Mouse (Mus musculus) retina, postnatal 7 days (tissue): ENCODE results near the gene Caap1.
A peak's percentile ranks its signal among the peaks of the same experiment; 100 is the strongest.

Source experiments
- DNase-seq: peaks from one replicate; pipeline ENCODE4 v3.0.0-alpha.2; 2012; ENCODE audit warnings: low read depth, low spot score

Caap1 gene

DNA sequence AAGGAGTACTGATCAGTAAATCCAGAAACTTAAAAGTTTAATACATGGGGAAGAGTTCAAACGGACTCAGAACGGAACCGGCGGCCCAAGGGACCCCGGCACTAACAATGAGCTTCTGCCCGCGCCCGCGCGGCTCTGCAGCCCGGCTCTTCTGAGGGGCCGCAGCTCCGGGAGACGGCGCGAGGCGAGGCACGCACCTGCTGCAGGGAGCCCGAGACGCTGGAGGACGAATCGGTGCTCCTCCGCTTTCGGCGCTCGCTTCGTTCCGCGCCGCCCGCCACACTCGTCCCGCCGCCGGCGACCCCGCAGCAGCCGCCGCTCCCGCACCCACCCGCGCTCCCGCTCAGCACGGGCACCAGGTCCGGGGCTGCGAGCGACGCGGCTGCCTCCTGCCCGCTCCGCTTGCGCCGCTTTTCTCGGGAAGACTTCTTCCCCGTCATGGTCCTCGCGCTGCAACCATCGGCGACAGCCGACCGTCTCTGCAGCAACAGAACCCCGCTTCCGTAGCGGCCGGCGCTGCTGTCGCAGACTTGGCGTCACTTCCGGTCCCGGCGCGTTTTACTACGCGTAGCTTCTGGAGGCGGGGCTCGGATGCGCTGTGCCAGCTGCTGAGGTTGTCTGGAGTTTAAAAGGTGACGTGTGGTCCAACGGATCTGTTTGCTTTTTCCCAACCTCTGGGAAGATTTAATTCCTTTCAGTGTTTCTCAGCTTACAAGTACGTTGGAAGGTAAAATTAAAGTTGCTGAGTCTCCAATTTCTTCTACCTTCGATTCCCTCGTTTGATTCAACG lies at the start of gene Caap1, which contains the start of gene Gm10306:
Gene Caap1, minus strand, starts transcription at position 532 of the 790 bp plus-strand sequence.
Gene Gm10306, plus strand, starts transcription at position 282 of the 790 bp plus-strand sequence.
- DNase-seq = peak; percentile 90

DNA sequence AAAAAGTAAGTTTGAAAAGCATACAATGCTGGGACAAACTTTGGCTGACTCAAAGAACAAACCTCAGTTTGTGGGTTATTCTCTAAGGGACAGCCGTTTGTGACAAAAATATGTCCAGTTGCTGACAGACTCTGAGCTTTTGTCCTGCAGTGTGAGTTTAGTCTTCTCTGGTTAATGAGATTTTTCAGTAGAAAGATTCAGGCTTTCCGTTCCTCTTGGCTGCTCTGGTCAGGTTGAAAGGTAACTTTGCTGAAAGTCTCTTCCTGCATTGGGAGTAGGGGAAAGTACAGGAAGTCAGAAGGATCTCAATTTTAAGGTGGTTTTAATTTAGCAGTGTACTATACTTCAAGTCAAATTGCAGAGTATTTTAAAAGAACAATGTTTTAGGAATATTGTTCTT lies 49.0 kb upstream of the Caap1 start:
- DNase-seq = no peak

- DNase-seq = no peak
These were observed 47.9 kb upstream of the Caap1 start for GRCm38 (mm10) chr4:94604452-94605019.

DNA sequence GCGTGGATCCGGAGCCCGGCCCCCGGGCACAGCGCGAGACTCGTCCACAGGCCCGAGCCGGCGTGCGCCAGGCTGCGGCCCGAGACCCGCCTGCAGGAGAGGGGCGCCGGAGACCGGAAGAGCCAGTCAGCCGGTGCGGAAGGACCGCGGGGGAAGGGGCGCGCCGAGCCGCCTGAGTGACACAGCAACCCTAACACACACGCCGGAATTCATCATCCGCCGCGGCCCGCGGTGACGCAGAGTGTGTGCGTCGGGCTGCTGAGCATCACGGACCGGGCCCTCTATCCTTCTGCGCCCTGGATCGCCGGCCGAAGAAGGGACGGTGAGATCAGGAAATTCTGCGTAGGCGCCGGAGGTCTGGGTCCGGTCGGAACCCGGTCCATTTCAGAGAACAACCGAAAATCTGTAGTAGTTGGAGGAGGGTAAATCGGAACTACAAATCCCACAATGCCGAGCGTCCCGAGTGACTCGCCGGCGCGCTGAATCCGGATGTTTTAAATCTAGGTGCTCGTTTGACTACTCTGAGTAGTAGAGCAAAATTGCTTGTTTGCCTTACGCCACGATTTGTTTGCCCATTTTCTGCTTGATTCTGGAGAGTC lies 46.5 kb upstream of the Caap1 start, which contains the start of gene Plaa:
Gene Plaa, minus strand, starts transcription at position 214 of the 599 bp plus-strand sequence.
- DNase-seq = peak; percentile 85

DNA sequence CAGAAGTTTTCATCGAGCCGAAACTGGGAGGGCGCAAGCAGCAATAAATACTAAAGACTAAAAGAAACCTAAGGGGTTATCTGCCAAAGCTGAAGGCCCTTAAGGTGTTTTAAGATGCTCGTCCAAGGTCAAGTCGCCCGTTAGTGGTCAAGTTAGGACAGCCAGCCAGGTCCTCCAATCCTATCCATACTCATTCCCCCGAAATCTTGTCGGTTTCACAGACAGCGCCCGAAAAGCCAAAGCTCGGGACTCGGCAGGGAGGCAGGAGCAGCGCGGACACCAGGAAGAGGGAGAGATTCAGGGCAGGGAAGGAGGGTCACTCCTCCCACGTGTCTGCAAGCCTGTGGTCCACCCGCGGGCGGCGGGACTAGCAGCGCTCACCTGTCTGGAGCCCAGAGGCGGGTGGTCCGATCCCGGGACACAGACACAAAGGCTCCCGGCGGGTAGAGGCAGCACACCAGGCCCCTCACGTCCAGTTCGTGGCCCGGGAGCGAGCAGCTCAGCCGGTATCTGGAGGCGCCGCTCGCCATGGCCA lies 46.0 kb upstream of the Caap1 start:
- DNase-seq = no peak

GRCm38 (mm10) chr4:94601395-94601794 lies 44.8 kb upstream of the Caap1 start:
- no peak for DNase-seq

- DNase-seq = no peak
These were observed 36.1 kb upstream of the Caap1 start for GRCm38 (mm10) chr4:94592709-94593108.

- no peak for DNase-seq
These were observed 35.3 kb upstream of the Caap1 start for GRCm38 (mm10) chr4:94591765-94592381.

DNA sequence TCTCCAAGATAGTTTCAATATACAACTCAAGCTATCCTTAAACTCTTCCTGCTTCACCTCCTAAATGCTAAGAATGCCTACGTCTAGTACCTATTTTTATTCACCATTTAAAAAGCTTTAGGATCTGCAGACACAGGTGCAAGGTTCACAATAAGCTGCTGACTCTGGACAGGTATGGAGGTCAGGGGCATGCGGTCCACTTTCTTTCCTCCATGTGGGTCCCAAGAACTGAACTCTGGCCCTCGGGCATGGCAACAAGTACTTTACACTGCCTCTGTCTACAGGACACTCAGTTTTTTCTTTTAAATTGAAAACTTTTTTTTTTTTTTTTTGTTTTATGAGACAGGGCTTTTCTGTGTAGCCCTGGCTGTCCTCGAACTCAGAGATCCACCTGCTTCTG lies 16.1 kb upstream of the Caap1 start:
- no peak for DNase-seq

GRCm38 (mm10) chr4:94564297-94564696 lies 7.7 kb upstream of the Caap1 start:
- DNase-seq = no peak

DNA sequence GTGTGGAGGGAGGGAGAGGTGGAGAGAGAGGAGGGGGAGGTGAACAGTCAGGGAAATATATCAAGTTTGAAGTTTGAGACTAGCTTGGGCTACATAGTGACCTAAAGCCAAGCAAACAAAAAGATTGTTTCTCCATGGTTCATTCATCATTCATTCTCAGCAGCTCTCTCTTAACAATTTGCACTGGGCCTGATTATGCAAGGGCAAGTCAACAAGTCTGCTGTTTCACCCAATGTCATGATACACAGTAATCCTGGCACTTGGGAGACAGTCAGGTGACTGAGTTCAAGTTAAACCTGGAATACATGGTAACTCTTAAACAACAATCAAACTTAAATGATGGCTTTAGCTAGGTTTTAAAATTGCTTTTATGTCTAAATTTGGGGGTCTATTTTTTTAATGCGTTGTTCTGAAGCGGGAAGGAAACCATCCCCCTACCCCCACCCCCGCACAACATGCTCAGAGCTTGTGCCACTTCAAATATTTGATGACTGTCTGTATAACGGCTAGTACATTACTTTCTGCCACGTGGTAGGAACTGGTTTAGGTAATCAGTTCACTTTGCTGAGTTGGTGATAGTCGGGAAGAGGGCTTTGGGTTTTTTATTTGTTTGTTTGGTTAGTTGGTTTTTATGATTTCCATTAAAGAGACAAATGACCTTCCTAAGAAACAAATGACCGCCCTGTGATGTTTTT lies 5.5 kb upstream of the Caap1 start:
- DNase-seq = no peak

- no peak for DNase-seq
These were observed 3.7 kb upstream of the Caap1 start for GRCm38 (mm10) chr4:94560316-94560715.

GRCm38 (mm10) chr4:94559266-94559665 lies 2.7 kb upstream of the Caap1 start:
- no peak for DNase-seq

DNA sequence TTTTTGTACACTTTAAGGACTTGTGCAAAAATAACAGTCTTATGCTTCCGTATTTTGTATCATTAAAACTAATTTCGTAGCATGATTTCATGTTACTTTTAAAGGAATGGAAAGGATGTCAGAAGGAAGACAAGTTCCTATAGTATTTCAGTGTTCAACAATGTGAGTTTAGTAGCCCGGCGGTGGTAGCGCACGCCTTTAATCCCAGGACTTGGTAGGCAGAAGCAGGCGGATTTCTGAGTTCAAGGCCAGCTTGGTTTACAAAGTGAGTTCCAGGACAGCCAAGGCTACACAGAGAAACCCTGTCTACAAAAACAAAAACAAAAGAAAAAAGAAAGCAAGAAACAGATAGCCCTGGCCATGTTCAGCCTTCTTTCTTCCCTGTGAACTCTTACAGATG lies 549 bp upstream of the Caap1 start:
- no peak for DNase-seq

DNA sequence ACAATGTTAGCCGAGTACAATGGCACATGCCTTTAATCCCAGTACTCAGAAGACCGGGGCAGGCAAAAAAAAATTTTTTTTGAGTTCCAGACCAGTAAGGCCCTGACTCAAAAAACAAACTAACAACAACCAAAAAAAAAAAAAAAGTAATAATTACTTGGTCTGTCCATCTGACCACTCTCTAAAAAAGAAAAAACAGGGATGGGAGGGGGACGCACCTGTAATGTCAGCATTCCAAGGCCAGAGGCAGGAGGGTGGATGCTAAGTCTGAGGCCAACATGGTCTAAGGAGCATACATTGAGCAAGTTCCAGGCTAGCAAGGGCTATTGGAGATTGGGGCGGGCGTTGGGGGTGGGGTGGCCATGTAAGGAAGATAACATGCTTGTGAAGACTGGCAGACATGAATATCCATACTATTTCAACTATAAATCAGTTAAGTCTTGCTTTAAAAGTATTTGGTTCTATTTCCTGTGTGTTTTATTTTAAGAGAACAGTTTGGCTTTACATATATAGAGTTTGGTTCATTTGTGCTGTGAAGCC lies 1.6 kb downstream of the Caap1 start:
- no peak for DNase-seq

GRCm38 (mm10) chr4:94544321-94544720 lies 12.3 kb downstream of the Caap1 start:
- no peak for DNase-seq

DNA sequence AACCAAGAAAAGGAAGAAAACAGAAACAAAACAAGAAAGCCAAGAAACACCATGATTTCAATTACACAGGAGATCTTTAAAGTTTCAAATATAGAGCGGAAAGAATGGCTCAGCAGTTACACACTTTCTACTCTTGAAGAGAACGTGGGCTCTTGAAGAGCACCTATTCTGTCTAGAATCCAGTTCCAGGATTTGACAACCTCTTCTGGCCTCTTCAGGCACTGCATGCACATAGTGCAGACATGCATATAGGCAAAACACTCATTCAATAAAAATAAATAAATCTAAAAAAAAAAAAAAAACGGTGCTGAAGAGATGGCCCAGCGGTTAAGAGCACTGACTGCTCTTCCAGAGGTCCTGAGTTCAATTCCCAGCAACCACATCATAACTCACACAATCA lies 13.6 kb downstream of the Caap1 start:
- DNase-seq = no peak

GRCm38 (mm10) chr4:94533205-94533604 lies 23.4 kb downstream of the Caap1 start:
- no peak for DNase-seq

DNA sequence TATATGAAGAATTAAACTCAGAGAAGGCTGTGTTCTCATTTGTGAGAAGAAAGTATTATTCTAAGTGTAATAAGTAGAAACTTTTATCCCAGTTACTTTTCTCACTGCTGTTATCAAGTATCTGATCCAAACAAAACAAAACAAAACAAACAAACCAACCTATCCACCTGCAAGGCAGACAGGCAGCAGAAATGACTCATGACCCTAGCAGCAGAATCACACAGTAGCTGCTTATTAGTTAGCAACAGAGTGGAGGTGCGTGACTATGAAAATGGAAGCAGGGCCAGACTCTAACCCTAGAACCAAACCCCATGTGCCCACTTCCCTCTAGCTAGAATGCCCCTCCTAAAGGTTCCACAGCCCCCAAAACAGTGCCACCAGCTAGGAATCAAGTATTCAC lies 27.1 kb downstream of the Caap1 start:
- no peak for DNase-seq

DNA sequence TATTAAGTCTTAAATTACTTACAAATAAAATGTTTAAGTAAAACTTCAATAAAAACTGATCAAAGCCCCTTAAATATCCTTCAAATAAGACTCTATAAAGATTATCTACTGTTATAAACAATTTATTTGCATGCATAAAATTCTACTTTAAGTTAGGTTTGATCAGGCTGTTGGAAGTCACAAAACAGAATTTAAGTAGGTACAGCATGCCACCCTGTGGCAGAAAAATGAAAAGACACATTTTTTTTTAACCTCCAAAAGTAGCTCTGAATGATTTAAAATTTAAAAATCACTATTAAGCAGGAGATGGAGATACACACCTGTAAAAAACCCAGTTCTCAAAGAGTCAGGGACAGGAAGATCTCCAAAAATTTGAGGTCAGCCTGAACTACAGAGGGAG lies 33.3 kb downstream of the Caap1 start:
- DNase-seq = peak; percentile 2

DNA sequence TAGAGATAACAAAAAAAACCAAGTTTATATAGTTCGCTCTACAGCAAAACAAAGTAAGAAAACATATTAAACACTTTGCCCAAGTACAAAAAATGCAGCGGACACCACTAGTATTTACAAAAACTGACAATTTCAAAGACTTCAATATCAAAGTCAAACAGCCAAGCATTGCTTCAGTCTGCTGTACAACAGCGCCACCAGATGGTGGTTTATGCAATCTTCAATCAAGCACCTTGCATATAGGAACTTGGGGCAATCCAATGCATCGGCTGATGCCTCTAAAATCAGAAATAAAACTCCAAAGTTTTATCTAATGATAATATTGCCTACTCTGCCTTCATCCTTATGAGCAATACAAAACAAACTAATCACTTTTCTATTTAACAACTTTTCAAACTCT lies 39.0 kb downstream of the Caap1 start:
- peak; percentile 48 for DNase-seq
